Mouse (Mus musculus) adrenal gland, postnatal 14 days (tissue): ENCODE measurements at regions not wholly inside any gene's neighbourhood (a gene's known extent, or its start where the extent isn't known, plus 50 kb on each side); places are given as distances from the start of the nearest gene placed in this dataset.

ENCODE experiments used
- DNase-seq: peaks from one replicate; pipeline ENCODE4 v3.0.0; 2021; ENCODE audit warnings: mixed read lengths

DNA sequence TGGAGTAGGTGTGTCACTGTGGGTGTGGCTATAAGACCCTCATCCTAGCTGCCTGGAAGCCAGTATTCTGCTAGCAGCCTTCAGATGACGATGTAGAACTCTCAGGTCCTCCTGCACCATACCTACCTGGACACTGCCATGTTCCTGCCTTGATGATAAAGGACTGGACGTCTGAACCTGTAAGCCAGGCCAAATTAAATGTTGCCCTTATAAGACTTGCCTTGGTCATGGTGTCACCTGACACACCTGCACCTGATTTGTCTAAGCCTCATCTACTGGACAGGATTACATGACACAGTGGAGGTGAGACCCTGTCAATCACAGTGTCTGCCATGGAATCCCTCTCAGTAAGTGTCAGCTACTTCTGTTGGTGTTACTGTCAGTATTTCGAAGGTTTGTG, 92.5 kb upstream of the Pgrmc2 start:
- DNase-seq, result no peak

DNA sequence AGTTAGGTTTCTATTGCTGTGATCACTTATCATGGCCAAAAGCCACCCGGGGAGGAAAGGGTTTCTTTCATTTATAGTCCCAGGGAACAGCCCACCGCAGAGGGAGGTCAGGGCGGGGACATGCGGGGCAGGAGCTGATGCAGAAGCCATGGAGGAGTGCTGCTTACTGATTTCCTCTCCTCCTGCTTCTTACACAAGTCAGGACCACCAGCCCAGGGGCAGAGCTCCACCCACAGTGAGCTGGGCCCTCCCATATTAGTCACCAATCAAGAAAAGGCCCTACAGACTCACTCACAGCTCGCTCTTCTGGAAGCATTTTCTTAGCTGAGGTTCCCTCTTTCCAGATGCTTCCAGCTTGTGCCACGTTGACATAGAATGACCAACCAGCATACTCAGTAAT, 90.7 kb upstream of the Pgrmc2 start:
- DNase-seq, result no peak

DNA sequence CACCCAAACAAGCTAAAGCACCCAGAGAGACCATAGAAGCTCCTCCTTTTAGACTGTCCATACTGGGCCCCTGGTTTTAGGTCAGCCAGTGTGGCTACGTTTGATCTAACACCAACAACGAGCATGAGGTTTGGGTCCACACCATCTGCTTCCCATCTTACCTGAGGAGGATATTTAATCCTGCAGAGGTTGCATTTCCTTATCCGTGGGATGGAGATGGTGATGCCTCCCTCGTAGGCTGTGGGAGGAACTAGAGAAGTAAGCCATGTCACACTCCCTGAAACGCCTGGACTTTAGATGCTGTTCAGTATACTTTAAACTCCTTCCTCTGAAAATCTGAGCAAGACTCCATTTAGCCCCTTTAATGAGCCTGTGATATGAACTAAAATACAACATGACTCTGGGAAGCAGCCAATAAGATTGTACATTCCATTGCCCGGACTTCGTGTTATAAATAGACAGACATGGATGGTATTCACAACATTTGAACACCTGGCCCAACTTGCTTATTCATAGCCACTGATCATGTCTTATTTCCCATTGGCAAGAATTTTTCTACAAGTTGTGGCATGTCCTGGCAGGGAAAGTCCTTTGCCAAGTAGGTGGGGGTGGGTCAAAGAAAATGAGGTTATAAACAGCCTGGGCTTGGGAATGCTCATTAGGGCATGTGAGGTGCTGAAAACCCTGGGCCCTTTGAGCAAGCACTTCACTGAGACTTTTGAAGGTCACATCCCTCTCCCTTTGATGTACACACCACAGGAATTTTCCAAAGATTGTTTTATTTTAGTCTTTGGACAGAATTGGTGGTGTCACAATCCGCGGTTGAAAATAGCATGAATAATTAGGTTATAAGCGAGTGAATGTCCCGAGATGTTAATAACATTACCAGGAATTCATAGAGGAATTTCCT, 89.7 kb upstream of the Pgrmc2 start:
- DNase-seq, result peak; percentile 10

DNA sequence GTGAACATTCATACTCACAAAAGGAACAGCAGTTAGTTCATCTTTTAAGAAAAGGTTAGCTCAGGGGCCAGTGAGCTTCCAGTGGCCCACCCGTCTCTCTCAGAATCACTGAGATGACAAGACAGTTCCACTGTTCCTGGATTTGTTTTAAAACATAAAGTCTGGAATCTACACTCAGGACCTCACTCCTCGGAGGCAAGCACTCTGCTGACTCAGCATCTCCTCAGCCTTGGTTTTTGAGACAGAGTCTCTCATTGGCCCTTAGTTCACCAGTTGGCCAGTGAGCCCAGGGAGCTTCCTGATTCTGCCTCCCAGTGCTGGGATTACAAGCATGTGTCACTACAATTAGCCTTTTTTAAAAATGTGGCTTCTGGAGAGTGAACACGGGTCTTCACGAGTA, 88.9 kb upstream of the Pgrmc2 start:
- no peak for DNase-seq

DNA sequence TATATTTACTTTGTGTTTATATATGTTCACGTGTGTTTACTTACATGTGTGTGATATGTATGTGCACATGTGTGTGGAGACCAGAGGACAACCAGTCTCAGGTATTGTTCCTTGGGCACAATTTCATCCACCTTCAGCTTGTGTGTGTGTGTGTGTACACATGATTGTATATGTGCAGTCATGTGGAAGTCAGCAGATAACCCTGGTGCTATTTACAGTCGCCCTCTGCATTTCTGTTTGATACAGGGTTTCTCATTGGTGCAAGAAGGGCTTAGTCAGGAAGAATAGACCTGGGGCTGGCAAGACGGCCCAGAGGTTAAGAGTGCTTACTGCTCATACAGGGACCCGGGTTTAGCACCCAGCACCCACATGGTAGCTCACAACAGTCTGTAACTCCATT, 88.5 kb upstream of the Pgrmc2 start:
- no peak for DNase-seq

DNA sequence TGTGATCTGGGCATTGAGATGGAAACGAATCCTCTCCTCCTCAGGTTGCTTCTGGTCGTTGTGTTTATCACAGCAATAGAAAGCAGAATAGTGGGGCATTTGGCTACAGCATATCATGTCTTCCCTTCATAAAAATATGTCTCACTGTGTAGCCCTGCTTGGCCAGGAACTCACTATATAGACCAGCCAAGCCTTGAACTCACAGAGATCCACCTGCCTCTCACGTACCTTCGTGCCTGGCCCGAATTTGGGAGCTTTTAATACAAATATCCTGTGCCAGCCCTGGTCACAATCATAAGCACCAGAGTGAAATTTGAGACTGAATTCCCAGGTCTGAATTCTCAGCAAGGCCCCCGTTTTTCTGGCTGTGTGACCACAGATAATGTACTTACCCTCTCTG, 87.7 kb upstream of the Pgrmc2 start:
- DNase-seq, result no peak

DNA sequence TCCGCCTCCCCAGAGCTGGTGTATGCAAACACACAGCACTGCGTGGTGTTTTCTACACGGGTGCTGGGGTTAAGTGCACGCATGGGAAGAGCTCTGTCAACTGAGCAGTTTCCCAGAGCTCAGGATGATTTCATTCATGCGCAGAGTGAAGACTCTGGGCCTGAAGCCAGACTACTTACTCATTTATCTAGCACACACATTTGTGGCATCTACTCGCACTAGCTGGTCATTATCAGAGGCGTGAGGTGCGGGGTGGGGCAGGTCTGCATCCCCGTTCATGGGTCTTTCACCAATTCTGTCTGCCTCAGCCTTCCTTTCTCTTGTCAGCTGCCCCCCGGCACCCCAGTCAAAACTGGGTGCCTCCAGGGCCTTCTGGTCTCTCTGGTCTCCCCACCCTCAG, 86.6 kb upstream of the Pgrmc2 start:
- no peak for DNase-seq

DNA sequence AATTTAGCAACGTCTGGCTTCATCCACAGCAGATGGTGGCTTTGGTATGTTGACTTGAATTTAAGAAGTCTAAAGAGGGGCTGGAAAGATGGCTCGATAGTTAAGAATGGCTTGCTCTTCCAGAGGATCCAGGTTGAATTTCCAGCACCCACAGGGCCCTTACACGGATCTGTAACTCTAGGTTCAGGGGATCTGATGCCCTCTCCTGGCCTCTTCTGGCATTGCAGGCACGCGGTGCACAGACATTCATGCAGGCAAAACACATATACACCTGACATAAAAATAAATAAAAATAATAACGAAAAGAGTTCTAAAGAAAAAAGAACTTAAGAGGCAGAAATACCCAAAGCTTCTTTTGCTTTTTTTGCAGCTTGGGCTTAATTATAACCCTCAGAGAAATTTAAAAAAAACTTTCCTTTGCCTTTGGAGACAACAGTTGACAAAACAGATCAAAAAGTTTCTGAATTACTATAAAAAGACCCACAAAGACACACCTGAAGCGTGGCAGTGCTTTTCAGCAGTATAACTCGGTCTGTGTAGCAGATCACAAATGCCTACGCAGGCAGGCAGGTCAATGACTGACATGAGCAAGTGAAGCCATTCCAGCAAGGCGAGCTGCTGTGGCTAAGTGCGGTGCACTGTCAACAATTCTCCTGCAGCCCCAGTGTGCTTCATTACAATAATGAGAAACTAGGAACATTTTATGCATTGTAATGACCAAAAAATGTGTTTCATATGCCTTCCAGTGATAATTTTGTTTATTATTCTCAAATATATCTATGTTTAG, 85.5 kb upstream of the Pgrmc2 start:
- no peak for DNase-seq

DNA sequence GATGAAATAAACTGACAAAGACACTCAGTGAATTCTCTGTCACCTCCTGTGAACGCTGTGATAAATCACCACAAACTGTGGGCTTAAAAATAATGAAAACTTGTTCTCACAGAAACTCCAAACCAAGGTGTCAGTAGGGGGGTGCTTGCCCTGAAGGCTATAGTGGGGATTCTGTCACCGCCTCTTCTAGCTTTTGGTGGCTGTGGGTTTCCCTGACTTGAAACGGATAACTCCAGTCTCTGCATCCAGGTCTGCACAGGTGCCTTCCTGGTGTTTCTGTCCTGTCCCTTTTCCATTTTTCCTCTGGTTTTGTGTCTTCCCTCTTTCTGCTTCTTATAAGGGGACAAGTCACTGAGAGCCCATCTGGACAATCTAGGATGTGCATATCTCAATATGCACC, 84.6 kb upstream of the Pgrmc2 start:
- DNase-seq, result no peak

DNA sequence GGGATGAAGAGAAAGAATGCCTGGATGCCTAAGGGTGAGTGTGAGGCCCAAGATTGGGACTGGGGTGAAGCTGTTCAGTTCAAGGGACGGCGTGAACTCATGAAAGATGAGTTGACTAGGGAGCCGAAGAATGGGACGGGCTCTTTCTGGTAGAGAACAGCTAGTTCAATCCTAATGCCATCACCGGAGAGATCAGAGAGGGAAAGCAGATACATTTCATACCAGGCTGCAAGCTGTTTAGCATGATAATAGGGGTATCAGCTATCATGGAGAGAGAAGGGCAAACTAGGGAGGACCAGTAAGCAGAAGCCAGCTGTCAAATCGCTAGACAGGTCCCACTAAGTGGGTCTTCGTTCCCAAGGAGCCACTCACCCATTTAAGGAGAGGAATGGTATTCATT, 81.9 kb upstream of the Pgrmc2 start:
- DNase-seq, result no peak

DNA sequence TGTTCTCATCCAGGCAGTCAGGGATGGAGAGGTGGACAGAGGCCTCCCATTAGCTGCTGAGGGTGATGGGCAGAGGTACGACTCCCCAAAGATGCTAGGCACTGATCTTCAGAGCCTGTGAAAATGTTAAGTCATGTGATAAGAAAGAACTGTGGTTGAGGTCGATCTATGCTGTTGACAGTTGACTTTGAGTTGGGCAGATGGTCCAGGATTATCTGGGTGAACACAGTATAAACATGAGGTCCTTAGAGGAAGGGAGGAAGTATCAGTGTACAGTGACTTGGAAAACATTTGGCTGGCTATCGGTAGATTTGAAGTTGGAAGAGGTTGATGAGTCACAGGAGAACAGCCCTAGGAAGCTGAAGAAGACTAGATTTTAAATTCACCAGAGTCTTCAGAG, 80.9 kb upstream of the Pgrmc2 start:
- DNase-seq, result no peak

DNA sequence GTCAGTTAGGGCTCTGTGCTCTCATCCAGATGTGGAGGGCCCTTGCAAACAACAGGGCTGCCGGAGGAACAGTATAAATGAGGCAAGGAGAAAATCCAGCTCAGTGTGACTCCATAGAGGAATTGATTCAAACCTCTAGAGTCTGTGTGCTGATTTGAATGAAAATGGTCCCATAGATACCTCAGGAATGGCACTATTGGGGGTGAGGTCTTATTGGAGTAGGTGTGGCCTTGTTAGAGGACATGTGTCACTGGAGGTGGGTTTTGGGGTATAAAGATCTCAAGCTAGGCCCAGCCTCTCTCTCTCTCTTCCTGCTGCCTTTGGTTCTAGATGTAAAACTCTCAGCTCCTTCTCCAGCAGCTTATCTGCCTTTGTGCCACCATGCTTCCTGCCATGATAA, 79.7 kb upstream of the Pgrmc2 start:
- DNase-seq, result no peak

DNA sequence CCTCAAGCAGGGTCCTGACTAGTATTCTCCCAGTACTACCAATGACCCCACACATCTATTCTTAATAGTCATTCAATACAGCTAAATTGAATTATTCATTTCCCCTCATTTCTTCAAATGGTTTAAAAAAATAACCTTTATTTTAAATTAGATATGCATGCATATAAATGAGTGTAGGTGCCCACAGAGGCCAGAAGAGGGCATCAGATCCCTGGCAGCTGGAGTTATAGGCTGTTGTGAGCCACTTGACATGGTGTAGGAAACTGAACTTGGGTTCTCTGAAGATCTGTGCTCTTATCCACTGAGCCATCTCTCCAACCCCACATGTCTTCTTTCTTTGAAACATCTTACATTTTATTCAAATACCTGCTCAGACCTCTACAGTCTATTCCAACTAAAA, 77.8 kb upstream of the Pgrmc2 start:
- DNase-seq, result no peak

DNA sequence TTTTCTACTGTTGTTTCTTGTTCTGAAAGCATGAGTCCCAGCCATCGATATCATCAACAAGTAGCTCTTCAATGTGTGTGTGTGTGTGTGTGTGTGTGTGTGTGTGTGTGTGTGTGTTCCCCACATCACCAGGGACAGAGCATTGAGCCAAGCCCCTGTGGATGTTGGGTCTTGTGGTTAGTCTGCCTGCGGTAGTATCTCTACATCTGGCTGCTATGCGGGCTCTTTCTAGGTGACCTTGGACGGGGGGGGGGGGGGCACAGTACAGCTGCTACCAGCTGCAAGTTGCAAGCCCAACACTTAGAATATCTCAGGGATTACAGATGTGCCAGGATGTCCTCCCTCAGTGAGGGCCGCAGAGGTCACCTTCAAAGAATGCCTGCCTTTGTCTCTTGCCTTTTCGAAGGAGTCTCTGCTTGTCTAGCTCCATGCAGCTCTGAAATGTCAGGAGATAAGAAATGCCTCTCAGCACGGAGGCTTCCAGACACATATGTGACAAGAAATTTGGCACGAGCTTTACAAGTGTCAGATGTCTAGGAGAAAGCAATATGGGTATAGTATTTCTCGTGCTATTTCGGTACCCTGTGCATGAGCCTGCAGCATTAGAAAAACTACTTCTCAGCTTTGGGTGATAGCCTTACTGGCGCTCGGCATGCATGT, 75.6 kb upstream of the Pgrmc2 start:
- DNase-seq, result no peak

DNA sequence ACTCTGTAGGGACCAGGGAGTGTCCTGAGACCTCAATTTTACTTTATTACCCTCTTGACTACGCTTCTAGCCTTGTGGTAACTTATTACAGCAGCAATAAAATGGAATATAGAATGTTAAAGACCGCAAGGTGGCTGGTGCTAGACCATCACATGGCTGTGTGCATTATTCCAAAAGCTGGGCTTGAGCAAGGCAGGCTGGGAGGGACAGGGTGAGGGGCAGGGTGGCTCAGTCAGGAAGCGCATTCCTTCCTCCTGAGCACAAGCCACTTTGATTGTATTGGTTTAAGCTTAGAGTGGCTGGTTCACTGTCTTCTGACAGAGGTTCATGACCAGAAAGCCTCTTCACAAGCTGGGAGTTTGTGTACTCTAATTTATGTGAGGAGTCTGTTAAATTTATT, 74.6 kb upstream of the Pgrmc2 start:
- no peak for DNase-seq

DNA sequence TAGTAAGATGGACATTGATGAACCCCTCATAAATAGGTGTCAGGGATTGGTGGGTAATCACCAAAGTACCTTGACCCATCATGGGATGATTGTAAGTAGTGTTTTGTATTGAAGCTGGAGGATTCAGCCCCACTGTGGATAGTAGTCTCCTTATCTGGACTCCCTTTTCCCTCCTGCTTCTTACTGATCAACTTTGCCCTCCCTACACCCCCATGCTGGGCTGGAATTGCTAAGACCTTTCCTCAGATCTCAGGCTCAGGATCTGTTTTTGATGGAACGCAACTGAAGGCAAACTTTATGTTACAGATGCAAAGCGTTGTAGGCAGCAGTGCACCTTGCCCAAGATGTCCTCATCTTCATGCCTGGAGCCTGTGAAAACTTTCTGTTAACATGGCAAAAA, 73.7 kb upstream of the Pgrmc2 start:
- DNase-seq, result no peak

DNA sequence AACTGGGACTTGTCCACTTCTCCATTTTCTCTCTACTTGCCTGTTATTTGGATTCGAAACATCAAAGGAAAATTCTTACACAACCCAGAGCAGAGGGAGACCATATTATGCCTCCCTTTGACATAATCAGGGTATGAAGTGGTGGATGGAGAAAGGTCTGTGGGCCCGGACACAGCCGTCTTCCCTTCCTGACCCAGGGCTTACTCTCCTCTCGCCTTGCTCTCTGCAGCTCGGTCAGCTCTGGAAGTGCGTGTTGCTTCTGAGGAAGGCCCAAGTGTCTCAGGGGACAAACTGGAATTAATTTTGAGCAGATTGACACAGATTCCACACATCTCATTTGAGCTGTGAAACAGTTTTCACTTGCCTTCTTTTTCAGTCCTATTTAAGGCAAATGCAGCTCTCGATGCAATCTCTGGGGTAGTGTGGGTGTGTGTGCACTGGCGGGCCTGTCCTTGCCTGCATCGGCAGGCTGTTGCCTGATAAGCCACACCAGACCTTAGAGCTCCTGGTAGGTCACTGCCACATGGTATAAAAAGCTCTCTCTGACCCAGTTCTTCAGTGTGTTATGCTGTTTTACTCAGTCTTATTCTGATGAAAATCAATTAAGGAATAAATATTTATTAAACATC, 72.4 kb upstream of the Pgrmc2 start:
- no peak for DNase-seq

DNA sequence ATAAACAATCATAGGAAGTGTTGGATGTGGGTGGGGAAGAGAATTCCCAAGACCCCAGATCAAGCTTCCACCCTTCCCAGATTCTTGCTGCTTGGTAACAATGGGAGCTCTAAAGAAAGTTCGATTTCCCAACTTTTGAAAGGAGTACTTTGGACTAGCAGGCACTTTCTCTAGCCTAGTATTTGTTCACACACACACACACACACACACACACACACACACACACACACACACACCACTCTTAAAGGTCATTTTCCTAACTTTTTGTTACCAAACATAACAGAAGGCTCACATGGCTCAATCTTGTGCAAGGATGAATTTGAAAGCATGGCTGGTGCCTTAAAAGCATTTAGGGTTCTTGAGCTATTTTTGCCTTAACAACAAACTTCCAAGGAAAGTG, 71.6 kb upstream of the Pgrmc2 start:
- DNase-seq, result no peak

DNA sequence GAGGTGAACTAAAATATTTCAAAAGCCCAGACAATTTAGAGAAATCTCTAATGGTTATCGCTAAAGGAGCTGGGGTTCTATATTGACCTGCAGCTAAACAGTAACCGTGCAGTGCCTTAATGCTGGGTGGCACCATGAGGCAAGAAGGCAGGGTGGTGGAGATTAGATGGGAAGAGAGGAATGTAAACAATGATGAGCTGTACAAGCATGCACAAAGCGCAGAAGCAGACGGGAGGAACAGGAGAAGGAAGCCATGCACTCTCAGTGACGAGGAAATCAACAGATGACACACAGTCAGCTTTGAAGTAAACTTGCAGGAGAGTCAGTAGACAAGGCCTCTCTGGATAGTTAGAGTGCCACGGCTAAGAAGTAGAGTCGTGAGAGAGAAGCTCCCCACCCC, 69.1 kb upstream of the Pgrmc2 start:
- no peak for DNase-seq

DNA sequence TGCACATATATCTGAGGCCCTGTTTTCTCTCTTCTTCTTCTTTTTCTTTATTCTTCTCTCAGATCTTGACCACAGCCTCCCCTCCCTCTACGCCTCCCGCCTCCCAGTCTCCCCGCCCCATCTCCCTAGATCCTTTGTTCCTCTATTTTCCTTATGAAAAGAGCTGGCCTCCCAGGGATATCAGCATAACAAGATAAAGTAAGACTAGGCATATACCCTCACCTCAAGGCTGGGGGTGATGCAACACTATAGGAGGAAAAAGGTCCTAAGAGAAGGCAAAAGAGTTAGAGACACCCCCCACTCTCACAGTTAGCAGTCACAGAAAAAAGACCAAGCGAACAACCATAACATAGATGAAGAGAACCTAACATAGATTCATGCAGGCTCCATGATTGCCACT, 57.5 kb upstream of the Pgrmc2 start:
- DNase-seq, result no peak

DNA sequence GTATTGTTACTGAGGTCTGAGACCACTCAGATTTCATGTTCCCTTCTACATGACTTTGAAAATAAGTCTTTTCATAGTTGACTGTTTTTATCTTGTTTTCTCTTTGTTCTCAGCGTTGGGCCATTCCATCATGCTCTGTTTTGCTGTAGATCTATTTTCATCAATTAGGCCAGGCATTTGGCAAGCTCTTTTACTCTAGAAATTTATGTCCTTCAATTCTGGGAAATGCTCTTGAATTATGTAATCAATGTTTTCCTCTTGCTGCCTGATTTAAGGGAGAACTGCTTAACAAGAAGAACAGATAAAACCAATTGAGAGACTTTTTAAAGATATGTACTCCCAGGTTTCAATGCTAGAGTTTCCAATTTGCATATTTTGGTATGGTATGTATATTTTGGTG, 55.1 kb upstream of the Pgrmc2 start:
- no peak for DNase-seq

DNA sequence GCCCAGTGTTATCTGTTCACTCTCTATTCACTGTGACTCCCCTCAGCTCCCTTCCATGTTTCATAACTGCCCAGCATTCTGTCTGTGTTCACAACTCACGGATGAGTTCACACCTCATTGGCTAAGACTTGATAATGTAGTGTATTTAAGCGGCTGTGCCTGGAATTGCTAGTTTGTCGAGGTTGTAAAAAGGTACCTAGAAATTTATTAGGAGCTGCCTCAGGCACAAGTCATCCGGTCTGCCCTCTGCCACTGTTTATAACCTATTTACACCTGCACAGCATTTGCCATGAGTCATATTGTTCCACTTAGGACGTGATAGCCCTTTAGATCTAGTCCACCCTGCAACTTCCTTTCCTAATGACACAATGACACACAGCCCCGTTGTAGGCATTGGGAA, 50.0 kb upstream of the Pgrmc2 start:
- DNase-seq, result no peak
